Mouse (Mus musculus) MN1 (cell line): ENCODE results near the gene Wdfy2.
A peak's percentile ranks its signal among the peaks of the same experiment; 100 is the strongest.
"Not testable (repeated sequence)": the region's sequence is repeated elsewhere in the genome, so short reads cannot be mapped to it uniquely, and the experiment has no call there.

Source experiments
- DNase-seq: peaks from one replicate; pipeline ENCODE4 v3.0.0-alpha.2; 2016; ENCODE audit warnings: low spot score

Gene Wdfy2

GRCm38 (mm10) chr14:62879497-62879896 is 42.0 kb downstream of the Wdfy2 start:
- DNase-seq: peak; percentile 80

- DNase-seq: peak; percentile 73
Observed at GRCm38 (mm10) chr14:62880084-62880851, 42.8 kb downstream of the Wdfy2 start.

GRCm38 (mm10) chr14:62882061-62882614 is 44.7 kb downstream of the Wdfy2 start:
- no peak for DNase-seq

GRCm38 (mm10) chr14:62883551-62883950 is 46.1 kb downstream of the Wdfy2 start:
- no peak for DNase-seq

GRCm38 (mm10) chr14:62884171-62884570 is 46.7 kb downstream of the Wdfy2 start:
- DNase-seq: no peak

- no peak for DNase-seq
Observed at GRCm38 (mm10) chr14:62884639-62885038, 47.2 kb downstream of the Wdfy2 start.

GRCm38 (mm10) chr14:62885146-62885545 is 47.7 kb downstream of the Wdfy2 start:
- DNase-seq: no peak

- DNase-seq: no peak
Observed at GRCm38 (mm10) chr14:62891401-62891800, 53.9 kb downstream of the Wdfy2 start.

GRCm38 (mm10) chr14:62892771-62893641 is 55.5 kb downstream of the Wdfy2 start:
- no peak for DNase-seq

- DNase-seq: not testable (repeated sequence)
Observed at GRCm38 (mm10) chr14:62893642-62894180, 56.2 kb downstream of the Wdfy2 start.

- no peak for DNase-seq
Observed at GRCm38 (mm10) chr14:62894924-62895840, 57.7 kb downstream of the Wdfy2 start.

GRCm38 (mm10) chr14:62898061-62898460 is 60.6 kb downstream of the Wdfy2 start:
- no peak for DNase-seq

- DNase-seq: no peak
Observed at GRCm38 (mm10) chr14:62907888-62908287, 70.4 kb downstream of the Wdfy2 start.

GRCm38 (mm10) chr14:62908550-62908949 is 71.1 kb downstream of the Wdfy2 start:
- DNase-seq: no peak

- DNase-seq: no peak
Observed at GRCm38 (mm10) chr14:62910859-62911258, 73.4 kb downstream of the Wdfy2 start.

GRCm38 (mm10) chr14:62915146-62915685 is 77.7 kb downstream of the Wdfy2 start:
- no peak for DNase-seq

GRCm38 (mm10) chr14:62916488-62917034 is 79.1 kb downstream of the Wdfy2 start:
- no peak for DNase-seq

GRCm38 (mm10) chr14:62921401-62921800 is 83.9 kb downstream of the Wdfy2 start:
- no peak for DNase-seq

- DNase-seq: no peak
Observed at GRCm38 (mm10) chr14:62922637-62923036, 85.2 kb downstream of the Wdfy2 start.

GRCm38 (mm10) chr14:62924800-62925199 is 87.3 kb downstream of the Wdfy2 start:
- no peak for DNase-seq

GRCm38 (mm10) chr14:62928101-62928541 is 90.6 kb downstream of the Wdfy2 start:
- DNase-seq: no peak
